Mouse (Mus musculus) megakaryocyte, embryonic 14.5 days (primary cell): ENCODE data around the gene Clstn1.

Experiments
- FLI1 ChIP-seq: IDR thresholded peaks from 2 replicates; pipeline ENCODE4 v1.6.1; 2012; ENCODE audit warnings: low read length, inconsistent platforms, mixed read lengths
- GATA1 ChIP-seq: IDR thresholded peaks from 3 replicates; pipeline ENCODE4 v1.6.1; 2012; ENCODE audit warnings: mixed read lengths, low read length, inconsistent platforms, borderline replicate concordance

GRCm38 (mm10) chr4:149614869-149615268 lies 28.6 kb downstream of the Clstn1 start:
- no peak for TF ChIP-seq GATA1
- TF ChIP-seq FLI1: no peak
